Comparison of ENCODE assay signal across 11 mouse cellular contexts in the genomic region with DNA sequence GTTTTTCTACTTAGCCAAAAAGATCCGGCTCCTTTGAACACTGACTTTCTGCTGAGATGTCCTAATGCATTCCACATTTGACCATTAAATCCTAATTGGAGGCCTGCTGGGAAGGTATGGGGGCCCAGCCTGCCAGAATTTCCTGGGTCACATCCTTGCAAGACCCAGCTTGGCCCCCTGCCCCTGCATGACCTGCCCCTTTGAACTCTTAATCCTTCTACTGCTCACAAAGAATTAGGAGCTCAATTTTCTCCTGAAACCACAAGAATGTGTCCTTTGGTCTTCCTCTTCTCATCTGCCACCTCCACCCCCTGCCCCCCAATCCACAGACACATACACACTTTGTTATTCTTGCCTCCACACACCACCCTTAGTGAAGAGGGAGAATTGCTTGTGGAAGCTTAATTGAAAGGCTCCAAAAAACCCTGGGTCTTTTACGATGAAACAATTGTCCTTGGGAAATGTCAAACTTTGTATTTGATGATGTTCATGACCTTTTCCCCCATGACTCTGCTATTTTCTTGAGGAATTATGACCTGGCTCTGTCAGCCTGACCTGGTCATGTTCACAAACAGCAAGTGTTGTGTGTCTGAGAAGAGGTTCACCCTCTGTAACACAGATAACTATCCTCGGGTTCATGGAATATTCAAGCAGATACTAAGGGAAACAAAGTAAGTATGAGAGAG.
A peak's percentile ranks its signal among the peaks of the same experiment; 100 is the strongest.
DNase-seq lines count a peak whose midpoint lies in the region.
"Had no signal": no experiment of that assay in that cellular context is flagged by ENCODE, and none has a peak within 500 bp of the region (broad histone marks: within the 10 kb centered on the region; RNA-seq: fewer than 3 reads in every experiment).

No protein-coding gene starts in this region.

- peak; percentile 1 to 16 for DNase-seq in kidney, postnatal 4 days
- DNase-seq in kidney, adult 11 months, result no peak
- peak; percentile 16 for DNase-seq in ZHBTc4 (ENCODE audit: low read depth, low spot score)
- DNase-seq in adrenal gland, postnatal 36 days, result peak; percentile 2 to 16
- peak; percentile 74 for DNase-seq in forelimb bud, embryonic 11.5 days (ENCODE audit: low read depth, low spot score)
- DNase-seq in spleen, adult 18-20 months, result no peak
- no peak for DNase-seq in heart, adult 8-10 months (ENCODE audit: low spot score)
- no peak for DNase-seq in layer of hippocampus, postnatal 25 days (ENCODE audit: extremely low spot score in 1 of 2, low spot score in 1 of 2)
- DNase-seq: cerebellum, postnatal 25 days; kidney, adult 2 months; lung, adult 18-20 months had no signal

Comparison
In these comparisons a context has a peak if more than half of its experiments do, and no peak if none do; other contexts are left out.
1. DNase-seq: peak in kidney, postnatal 4 days (2 of 2), ZHBTc4 (single experiment), adrenal gland, postnatal 36 days (2 of 2) and forelimb bud, embryonic 11.5 days (single experiment); none in kidney, adult 11 months (single experiment), spleen, adult 18-20 months (0 of 2), heart, adult 8-10 months (single experiment) and layer of hippocampus, postnatal 25 days (0 of 2).